Comparison of ENCODE assay signal across 9 mouse cellular contexts in genomic region chr11:77514281-77514831, GRCm38 (mm10). TPM values are rescaled to one million over a fixed set of nuclear protein-coding genes. Genes with fewer than 3 reads are reported as not detected.
A peak's percentile ranks its signal among the peaks of the same experiment; 100 is the strongest.
DNase-seq lines count a peak whose midpoint lies in the region; ATAC-seq lines count a peak whose summit lies in the region.
"Had no signal": no experiment of that assay in that cellular context is flagged by ENCODE, and none has a peak within 500 bp of the region (broad histone marks: within the 10 kb centered on the region; RNA-seq: fewer than 3 reads in every experiment).

No protein-coding gene starts in this region.

- peaks cover 24% of the 10 kb centered on the region for H3K27me3 ChIP-seq in hindbrain, embryonic 14.5 days (ENCODE audit: control insufficient read depth, insufficient read depth, low read length)

- H3K9ac ChIP-seq in hindbrain, embryonic 14.5 days: no peak overlapping the region

- H3K4me2 ChIP-seq in hindbrain, embryonic 14.5 days (replicated peaks): peak overlapping the region; percentile 97

- 6% methylated on average over 19 of the region's 19 CpGs for WGBS in hindbrain, embryonic 14.5 days

- no peaks in the 10 kb centered on the region for H3K36me3 ChIP-seq in hindbrain, embryonic 14.5 days (replicated peaks; ENCODE audit: control insufficient read depth, insufficient read depth)

- H3K9me3 ChIP-seq in hindbrain, embryonic 14.5 days (ENCODE audit: control insufficient read depth, low read length): no peaks in the 10 kb centered on the region

- peak overlapping the region; percentile 45 for H3K4me3 ChIP-seq in hindbrain, embryonic 14.5 days (replicated peaks; ENCODE audit: low read length)

- no peak overlapping the region for H3K27ac ChIP-seq in hindbrain, embryonic 14.5 days

- DNase-seq in CD4-positive, CD25-positive, alpha-beta regulatory T cell, adult 2 months (ENCODE audit: low read depth, low spot score): peak; percentile 48
- peak; percentile 59 to 60 for DNase-seq in spleen, postnatal 10 days (ENCODE audit: low spot score in 2 of 2)
- DNase-seq in spleen, adult 12 weeks (ENCODE audit: low spot score): no peak
- no peak for DNase-seq in hindbrain, embryonic 14.5 days (ENCODE audit: low spot score)
- no peak for DNase-seq in layer of hippocampus, postnatal 25 days (ENCODE audit: extremely low spot score in 1 of 2, low spot score in 1 of 2)

- no peak for ATAC-seq in CD4-positive, CD25-positive, alpha-beta regulatory T cell, adult 4 months
- no peak for ATAC-seq in hindbrain, embryonic 14.5 days (ENCODE audit: low FRiP score)
- peak; percentile 73 for ATAC-seq in megakaryocyte-erythroid progenitor cell, adult 5-6 weeks (replicated peaks; ENCODE audit: low FRiP score, low TSS enrichment, poor library complexity, severe bottlenecking)
- no peak for ATAC-seq in frontal cortex, adult (ENCODE audit: low TSS enrichment)

- H3K4me1 ChIP-seq in hindbrain, embryonic 14.5 days (replicated peaks; ENCODE audit: control insufficient read depth, insufficient read depth, low read length): peaks cover 27% of the 10 kb centered on the region

RNA-seq across cellular contexts. Expression of gene Abhd15, which starts 0.6 kb away (rescaled TPM):
- polyA plus RNA-seq in CD4-positive, CD25-positive, alpha-beta regulatory T cell, adult 4 months (2017; shearing (Covaris generic)): 1 to 10 TPM; 2.0 to 3.7 TPM
- 1.7 and 2.7 TPM in 2 replicates for polyA plus RNA-seq in hindbrain, embryonic 14.5 days (2014; fragmentation: Nextera tagmentation; extraction: Ambion mirVana)
- total RNA-seq in megakaryocyte-erythroid progenitor cell, adult 5-6 weeks (2014; fragmentation: Nextera tagmentation): 2.1 and 2.2 TPM in 2 replicates
- total RNA-seq in megakaryocyte-erythroid progenitor cell, adult 5-6 weeks (2017): 0.70 and 4.1 TPM in 2 replicates
- total RNA-seq in layer of hippocampus, postnatal 25 days (2021): 1 to 10 TPM; 1.4 to 1.6 TPM

RNA-seq across cellular contexts. Expression of gene Trp53i13, which starts 1.4 kb away (rescaled TPM):
- 1 to 10 TPM; 5.9 to 8.5 TPM for polyA plus RNA-seq in CD4-positive, CD25-positive, alpha-beta regulatory T cell, adult 4 months (2017; shearing (Covaris generic))
- polyA plus RNA-seq in hindbrain, embryonic 14.5 days (2014; fragmentation: Nextera tagmentation; extraction: Ambion mirVana): 13.3 and 15.1 TPM in 2 replicates
- total RNA-seq in megakaryocyte-erythroid progenitor cell, adult 5-6 weeks (2014; fragmentation: Nextera tagmentation): 3.8 and 11.1 TPM in 2 replicates
- total RNA-seq in megakaryocyte-erythroid progenitor cell, adult 5-6 weeks (2017): 0.66 and 0.76 TPM in 2 replicates
- total RNA-seq in layer of hippocampus, postnatal 25 days (2021): 1 to 10 TPM; 4.9 to 6.2 TPM

RNA-seq across cellular contexts. Expression of gene Gm10392, which starts 4.6 kb away (rescaled TPM):
- under 1 TPM; 0.48 to 0.58 TPM for polyA plus RNA-seq in CD4-positive, CD25-positive, alpha-beta regulatory T cell, adult 4 months (2017; shearing (Covaris generic))
- not detected in 2 replicates for polyA plus RNA-seq in hindbrain, embryonic 14.5 days (2014; fragmentation: Nextera tagmentation; extraction: Ambion mirVana)
- 0.69 and 1.3 TPM in 2 replicates for total RNA-seq in megakaryocyte-erythroid progenitor cell, adult 5-6 weeks (2014; fragmentation: Nextera tagmentation)
- not detected in 2 replicates for total RNA-seq in megakaryocyte-erythroid progenitor cell, adult 5-6 weeks (2017)
- total RNA-seq in layer of hippocampus, postnatal 25 days (2021): not detected
- polyA plus RNA-seq: gonadal fat pad, adult 2 months had no signal

RNA-seq across cellular contexts. Expression of gene Git1, which starts 21.0 kb away (rescaled TPM):
- 10 to 100 TPM in 1 of 2 experiments, 1 to 10 TPM in 1; 9.6 to 10.9 TPM for polyA plus RNA-seq in CD4-positive, CD25-positive, alpha-beta regulatory T cell, adult 4 months (2017; shearing (Covaris generic))
- polyA plus RNA-seq in hindbrain, embryonic 14.5 days (2014; fragmentation: Nextera tagmentation; extraction: Ambion mirVana): 21.3 and 23.2 TPM in 2 replicates
- 28.7 and 37.5 TPM in 2 replicates for total RNA-seq in megakaryocyte-erythroid progenitor cell, adult 5-6 weeks (2014; fragmentation: Nextera tagmentation)
- 10.9 and 13.6 TPM in 2 replicates for total RNA-seq in megakaryocyte-erythroid progenitor cell, adult 5-6 weeks (2017)
- total RNA-seq in layer of hippocampus, postnatal 25 days (2021): 100 to 1,000 TPM; 272 to 274 TPM

RNA-seq across cellular contexts. Expression of gene Ankrd13b, which starts 24.9 kb away (rescaled TPM):
- polyA plus RNA-seq in CD4-positive, CD25-positive, alpha-beta regulatory T cell, adult 4 months (2017; shearing (Covaris generic)): 1 to 10 TPM; 1.3 to 1.4 TPM
- polyA plus RNA-seq in hindbrain, embryonic 14.5 days (2014; fragmentation: Nextera tagmentation; extraction: Ambion mirVana): 44.5 and 45.0 TPM in 2 replicates
- total RNA-seq in megakaryocyte-erythroid progenitor cell, adult 5-6 weeks (2014; fragmentation: Nextera tagmentation): 25.8 and 26.4 TPM in 2 replicates
- 8.3 and 11.7 TPM in 2 replicates for total RNA-seq in megakaryocyte-erythroid progenitor cell, adult 5-6 weeks (2017)
- total RNA-seq in layer of hippocampus, postnatal 25 days (2021): 10 to 100 TPM; 87.3 to 93.8 TPM

Comparison
In these comparisons a context has a peak if more than half of its experiments do, and no peak if none do; other contexts are left out.
1. DNase-seq: peak in CD4-positive, CD25-positive, alpha-beta regulatory T cell, adult 2 months (single experiment) and spleen, postnatal 10 days (2 of 2); none in spleen, adult 12 weeks (single experiment), hindbrain, embryonic 14.5 days (single experiment) and layer of hippocampus, postnatal 25 days (0 of 2).